ENCODE assay signal across 15 mouse cellular contexts in the genomic region with DNA sequence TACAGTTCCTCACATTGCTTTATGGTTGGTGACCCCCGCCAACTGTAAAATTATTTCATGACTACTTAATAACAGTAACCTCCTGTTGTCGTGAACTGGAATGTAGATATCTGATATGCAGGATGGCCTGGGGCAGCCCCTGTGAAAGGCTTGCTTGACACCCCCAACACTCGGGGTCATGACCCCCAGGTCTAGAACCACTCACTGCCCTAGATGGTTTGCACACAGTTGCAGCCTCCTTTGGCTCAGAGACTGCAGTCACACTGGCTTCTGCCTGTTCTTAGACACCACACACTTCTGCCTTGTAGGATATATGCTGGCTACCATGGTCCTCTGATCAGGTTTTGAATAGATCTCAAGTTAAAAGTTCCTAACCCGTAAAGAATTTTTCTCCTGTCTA. TPM values are rescaled to one million over a fixed set of nuclear protein-coding genes. Genes with fewer than 3 reads are reported as not detected.
A peak's percentile ranks its signal among the peaks of the same experiment; 100 is the strongest.
DNase-seq lines count a peak whose midpoint lies in the region.
"Had no signal": no experiment of that assay in that cellular context is flagged by ENCODE, and none has a peak within 500 bp of the region (broad histone marks: within the 10 kb centered on the region; RNA-seq: fewer than 3 reads in every experiment).

No protein-coding gene starts in this region.

- peak; percentile 83 for DNase-seq in heart, adult 11 months
- no peak for DNase-seq in heart, adult 8-10 months (ENCODE audit: low spot score)
- DNase-seq in testis, postnatal 10 days (ENCODE audit: low spot score): peak; percentile 34
- no peak for DNase-seq in testis, postnatal 14 days (ENCODE audit: low spot score)
- DNase-seq in layer of hippocampus, postnatal 25 days (ENCODE audit: extremely low spot score in 1 of 2, low spot score in 1 of 2): no peak
- DNase-seq: adrenal gland, adult 8-10 months; adrenal gland, postnatal 14 days; B cell, adult 2 months; cerebellum, adult 11 months; cerebellum, adult 18-20 months; cerebellum, adult 8-10 months; cerebellum, adult 9-11 months; cerebellum, postnatal 14 days; cerebellum, postnatal 36 days; embryo, embryonic 11 days had no signal

RNA-seq across cellular contexts. Expression of gene Lamc1, which starts 41.5 kb away (rescaled TPM):
- total RNA-seq in heart, adult 8-10 months (2022): 100 to 1,000 TPM in 2 of 4 experiments, 10 to 100 TPM in 2; 83.2 to 109 (median 98.8) TPM
- total RNA-seq in layer of hippocampus, postnatal 25 days (2021): 10 to 100 TPM; 30.8 to 31.8 TPM

RNA-seq across cellular contexts. Expression of gene Shcbp1l, which starts 50.8 kb away (rescaled TPM):
- total RNA-seq in heart, adult 8-10 months (2022): not detected
- total RNA-seq in layer of hippocampus, postnatal 25 days (2021): 1 to 10 TPM; 2.8 to 5.3 TPM

Comparison
In these comparisons a context has a peak if more than half of its experiments do, and no peak if none do; other contexts are left out.
1. DNase-seq: peak in heart, adult 11 months (single experiment) and testis, postnatal 10 days (single experiment); none in heart, adult 8-10 months (single experiment), testis, postnatal 14 days (single experiment) and layer of hippocampus, postnatal 25 days (0 of 2).